Mouse (Mus musculus): Measurements from ENCODE around the gene Ddx42. TPM values are rescaled to one million over a fixed set of nuclear protein-coding genes. Genes with fewer than 3 reads are reported as not detected.

Gene Ddx42
- 59.1 and 60.7 TPM in 2 replicates for polyA plus RNA-seq (2016; fragmentation: Nextera tagmentation; extraction: Ambion mirVana)

DNA sequence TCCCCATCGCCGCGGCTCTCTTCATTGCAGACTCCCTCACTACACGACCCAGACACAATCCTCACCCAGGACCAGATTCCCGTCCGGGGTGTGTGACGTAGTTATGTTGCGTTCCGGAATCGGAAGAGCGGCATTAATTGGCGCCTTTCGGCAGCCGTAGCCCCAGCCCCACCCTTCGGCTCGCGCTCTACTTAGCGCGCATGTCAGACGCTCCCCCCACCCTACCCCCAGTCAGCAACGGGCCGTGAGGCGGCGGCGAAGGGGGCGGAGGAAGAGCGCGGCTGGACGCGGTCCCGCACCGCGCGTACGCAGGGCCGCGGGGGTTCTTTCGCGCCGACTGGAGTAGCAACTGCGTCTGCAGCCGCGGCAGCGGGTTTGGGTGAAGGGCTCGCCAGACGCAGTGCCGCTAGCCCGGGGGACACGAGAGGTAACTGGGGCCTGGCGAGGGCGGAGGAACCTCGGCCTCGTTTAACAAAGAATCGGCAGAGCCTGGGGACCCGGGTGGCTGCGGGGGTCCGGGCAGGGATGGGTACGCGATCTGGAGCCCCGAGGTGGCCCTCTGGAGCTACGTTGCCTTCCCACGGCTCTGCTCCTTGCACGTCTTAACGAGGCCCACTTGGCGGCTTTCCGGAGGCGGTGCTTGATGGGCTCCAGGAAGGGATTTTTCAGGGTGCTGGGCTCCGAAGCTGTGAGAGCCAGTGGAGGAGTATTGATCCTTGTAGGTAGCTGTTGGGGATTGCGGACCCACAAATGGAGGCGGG, at the start of gene Ddx42:
Gene Ddx42, plus strand, starts transcription at position 197 of the 761 bp plus-strand sequence.
- Histone ChIP-seq H3K9me3 (replicated peaks) (no peaks in the 10 kb centered on the region), H3K4me3 (peak within 1 kb of the TSS; percentile 90), H3K4me2 (peak within 1 kb of the TSS; percentile 80), H3K27ac (ENCODE audit: poor library complexity, severe bottlenecking) (peak within 1 kb of the TSS; percentile 94), H3K36me3 (peaks cover 12% of the 10 kb centered on the region), H3K4me1 (replicated peaks) (peaks cover 20% of the 10 kb centered on the region), H3K9ac (peak within 1 kb of the TSS; percentile 98), H3K27me3 (replicated peaks) (no peaks in the 10 kb centered on the region)
- ATAC-seq (ENCODE audit: insufficient number of reproducible peaks, low FRiP score): peak; percentile 92
- WGBS: under 1% methylated on average over 70 of the region's 70 CpGs

DNA sequence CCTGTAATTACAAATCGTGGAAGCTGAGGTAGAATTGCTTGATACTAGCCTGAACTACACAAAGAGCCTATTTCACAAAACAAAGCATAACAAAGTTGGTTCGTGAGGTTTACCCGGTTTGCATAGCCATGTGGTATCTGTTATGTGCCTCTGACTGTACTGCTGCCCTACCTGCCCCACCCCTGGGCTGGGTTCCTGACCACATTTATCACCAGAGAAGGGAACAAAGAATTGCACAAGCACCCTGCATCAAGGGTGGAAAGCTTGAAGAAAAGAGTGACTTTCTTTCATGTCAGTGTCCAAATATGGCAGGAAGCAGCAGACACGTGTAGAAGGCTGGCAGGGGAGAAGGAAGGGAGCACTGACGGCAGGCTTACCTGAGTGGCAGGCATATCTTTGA, 49.3 kb upstream of the Ddx42 start:
- Histone ChIP-seq H3K27ac (ENCODE audit: poor library complexity, severe bottlenecking) (no peak overlapping the region), H3K4me2 (no peak overlapping the region), H3K27me3 (replicated peaks) (no peaks in the 10 kb centered on the region), H3K9me3 (replicated peaks) (no peaks in the 10 kb centered on the region), H3K36me3 (peaks cover 62% of the 10 kb centered on the region), H3K4me3 (no peak overlapping the region), H3K4me1 (replicated peaks) (0 out of 2 replicates have a peak, but pooled peaks cover 5% of the 10 kb centered on the region), H3K9ac (no peak overlapping the region)
- 77% methylated on average over 5 of the region's 5 CpGs for WGBS
- no peak for ATAC-seq (ENCODE audit: insufficient number of reproducible peaks, low FRiP score)

DNA sequence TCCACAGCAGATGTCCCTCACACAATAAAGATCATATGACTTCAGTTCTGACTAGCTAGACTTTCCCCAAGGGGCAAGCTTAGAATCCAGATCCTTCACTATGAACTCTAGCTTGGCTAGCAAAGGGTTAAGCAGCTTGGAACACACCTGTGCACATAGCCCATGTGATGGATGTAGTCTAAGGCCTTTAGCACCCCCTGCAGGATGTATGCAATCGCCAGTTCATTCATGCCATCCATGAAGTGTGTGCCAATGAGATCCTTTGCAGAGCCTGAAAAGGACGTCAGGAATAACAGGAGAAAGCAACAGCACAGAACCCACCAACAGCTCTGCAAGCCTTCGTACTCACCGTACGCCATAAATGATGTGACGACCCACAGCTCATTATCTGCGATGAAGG, 45.9 kb upstream of the Ddx42 start:
- no peaks in the 10 kb centered on the region for H3K9me3 ChIP-seq (replicated peaks)
- no peaks in the 10 kb centered on the region for H3K27me3 ChIP-seq (replicated peaks)
- no peaks in the 10 kb centered on the region for H3K4me1 ChIP-seq (replicated peaks)
- H3K27ac ChIP-seq (ENCODE audit: poor library complexity, severe bottlenecking): no peak overlapping the region
- WGBS: 79% methylated on average over 7 of the region's 7 CpGs
- H3K4me3 ChIP-seq: no peak overlapping the region
- no peak for ATAC-seq (ENCODE audit: insufficient number of reproducible peaks, low FRiP score)
- peaks cover 37% of the 10 kb centered on the region for H3K36me3 ChIP-seq
- no peak overlapping the region for H3K9ac ChIP-seq
- no peak overlapping the region for H3K4me2 ChIP-seq

DNA sequence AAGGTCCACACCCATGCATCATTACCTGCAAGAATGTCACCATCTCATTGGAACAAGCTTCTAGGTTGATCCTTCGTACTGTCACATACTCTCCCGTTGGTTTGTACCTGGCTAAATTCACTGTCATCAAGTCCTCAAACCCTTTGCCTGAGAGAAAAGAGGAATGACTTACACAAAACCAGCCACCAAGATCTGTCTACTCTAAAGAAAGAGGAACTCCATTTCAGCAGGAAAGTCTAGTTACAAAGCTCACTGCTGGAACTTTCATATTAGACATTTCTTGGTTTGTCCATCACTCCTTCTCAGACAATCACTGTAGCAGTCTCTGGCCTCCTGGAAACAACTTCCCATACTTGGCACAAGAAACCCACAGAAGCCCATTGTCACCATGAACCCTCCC, 43.5 kb upstream of the Ddx42 start:
- Histone ChIP-seq H3K9ac (no peak overlapping the region), H3K9me3 (replicated peaks) (no peaks in the 10 kb centered on the region), H3K27me3 (replicated peaks) (no peaks in the 10 kb centered on the region), H3K27ac (ENCODE audit: poor library complexity, severe bottlenecking) (no peak overlapping the region), H3K36me3 (peaks cover 17% of the 10 kb centered on the region), H3K4me3 (no peak overlapping the region), H3K4me1 (replicated peaks) (no peaks in the 10 kb centered on the region), H3K4me2 (no peak overlapping the region)
- WGBS: 92% methylated on average over 2 of the region's 2 CpGs
- ATAC-seq (ENCODE audit: insufficient number of reproducible peaks, low FRiP score): no peak

DNA sequence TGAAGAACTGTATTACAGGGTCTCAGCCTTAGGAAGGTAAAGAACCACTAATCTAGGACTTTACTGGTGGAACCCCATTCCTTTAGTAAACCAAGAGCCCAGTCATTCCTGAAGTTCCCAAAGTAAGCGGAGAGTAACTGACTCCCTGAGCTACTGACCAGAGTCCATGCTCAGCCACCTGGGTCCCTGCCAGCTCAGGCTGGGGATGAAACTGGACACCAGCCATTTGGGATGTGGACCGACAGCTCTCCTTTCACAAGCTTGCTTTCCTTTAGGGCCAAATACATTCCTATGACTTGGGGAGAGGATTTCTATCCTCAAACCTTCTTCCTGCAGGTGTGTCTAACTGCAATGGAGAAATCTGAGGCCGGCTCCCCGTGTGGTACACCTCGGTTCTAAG, 42.4 kb upstream of the Ddx42 start:
- Histone ChIP-seq H3K4me1 (replicated peaks) (no peaks in the 10 kb centered on the region), H3K4me2 (no peak overlapping the region), H3K4me3 (no peak overlapping the region), H3K9ac (no peak overlapping the region), H3K27ac (ENCODE audit: poor library complexity, severe bottlenecking) (no peak overlapping the region), H3K9me3 (replicated peaks) (no peaks in the 10 kb centered on the region), H3K27me3 (replicated peaks) (no peaks in the 10 kb centered on the region), H3K36me3 (peaks cover 16% of the 10 kb centered on the region)
- no peak for ATAC-seq (ENCODE audit: insufficient number of reproducible peaks, low FRiP score)
- 76% methylated on average over 5 of the region's 5 CpGs for WGBS

DNA sequence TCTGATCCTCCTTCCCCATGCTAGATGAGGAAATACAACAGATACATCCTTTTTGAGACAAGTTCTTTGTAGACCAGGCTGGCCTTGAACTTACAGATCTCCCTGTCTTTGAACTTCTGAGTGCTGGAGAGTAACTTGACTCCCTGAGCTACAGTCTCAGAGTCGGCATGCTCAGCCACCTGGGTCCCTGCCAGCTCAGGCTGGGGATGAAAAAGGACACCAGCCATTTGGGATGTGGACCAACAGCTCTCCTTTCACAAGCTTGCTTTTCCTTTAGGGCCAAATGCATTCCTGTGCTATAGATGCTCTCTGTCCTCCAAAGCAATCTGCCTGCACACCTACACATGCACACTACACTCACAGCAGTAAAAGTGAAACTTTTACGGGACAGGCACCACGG, 41.6 kb upstream of the Ddx42 start:
- Histone ChIP-seq H3K4me2 (no peak overlapping the region), H3K4me3 (no peak overlapping the region), H3K27me3 (replicated peaks) (no peaks in the 10 kb centered on the region), H3K27ac (ENCODE audit: poor library complexity, severe bottlenecking) (no peak overlapping the region), H3K36me3 (peaks cover 16% of the 10 kb centered on the region), H3K9ac (no peak overlapping the region), H3K4me1 (replicated peaks) (0 out of 2 replicates have a peak, but pooled peaks cover 4% of the 10 kb centered on the region), H3K9me3 (replicated peaks) (no peaks in the 10 kb centered on the region)
- ATAC-seq (ENCODE audit: insufficient number of reproducible peaks, low FRiP score): no peak
- 53% methylated on average over 3 of the region's 3 CpGs for WGBS

DNA sequence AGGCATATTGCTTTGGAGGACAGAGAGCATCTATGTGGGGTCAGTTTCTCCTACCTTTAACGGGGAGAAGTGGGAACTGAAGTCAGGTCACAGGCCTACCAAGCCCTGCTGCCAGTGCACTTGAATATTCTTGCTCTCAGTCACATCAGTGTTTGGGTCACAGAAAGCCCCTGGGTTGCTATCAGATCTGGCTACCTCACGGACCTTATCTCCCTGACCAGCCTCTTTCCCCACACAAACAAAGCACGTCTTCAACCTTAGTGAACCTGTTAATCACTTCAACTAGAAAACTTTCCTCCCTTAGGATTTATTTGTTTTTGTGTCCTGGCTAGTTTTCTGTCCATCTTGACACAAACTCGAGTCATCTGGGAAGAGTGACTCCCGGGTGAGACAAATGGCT, 40.4 kb upstream of the Ddx42 start:
- H3K36me3 ChIP-seq: peaks cover 7% of the 10 kb centered on the region
- no peak overlapping the region for H3K27ac ChIP-seq (ENCODE audit: poor library complexity, severe bottlenecking)
- no peak overlapping the region for H3K4me2 ChIP-seq
- H3K27me3 ChIP-seq (replicated peaks): no peaks in the 10 kb centered on the region
- no peak overlapping the region for H3K9ac ChIP-seq
- 0 out of 2 replicates have a peak, but pooled peaks cover 4% of the 10 kb centered on the region for H3K4me1 ChIP-seq (replicated peaks)
- 64% methylated on average over 5 of the region's 5 CpGs for WGBS
- no peak overlapping the region for H3K4me3 ChIP-seq
- no peaks in the 10 kb centered on the region for H3K9me3 ChIP-seq (replicated peaks)
- ATAC-seq (ENCODE audit: insufficient number of reproducible peaks, low FRiP score): no peak

DNA sequence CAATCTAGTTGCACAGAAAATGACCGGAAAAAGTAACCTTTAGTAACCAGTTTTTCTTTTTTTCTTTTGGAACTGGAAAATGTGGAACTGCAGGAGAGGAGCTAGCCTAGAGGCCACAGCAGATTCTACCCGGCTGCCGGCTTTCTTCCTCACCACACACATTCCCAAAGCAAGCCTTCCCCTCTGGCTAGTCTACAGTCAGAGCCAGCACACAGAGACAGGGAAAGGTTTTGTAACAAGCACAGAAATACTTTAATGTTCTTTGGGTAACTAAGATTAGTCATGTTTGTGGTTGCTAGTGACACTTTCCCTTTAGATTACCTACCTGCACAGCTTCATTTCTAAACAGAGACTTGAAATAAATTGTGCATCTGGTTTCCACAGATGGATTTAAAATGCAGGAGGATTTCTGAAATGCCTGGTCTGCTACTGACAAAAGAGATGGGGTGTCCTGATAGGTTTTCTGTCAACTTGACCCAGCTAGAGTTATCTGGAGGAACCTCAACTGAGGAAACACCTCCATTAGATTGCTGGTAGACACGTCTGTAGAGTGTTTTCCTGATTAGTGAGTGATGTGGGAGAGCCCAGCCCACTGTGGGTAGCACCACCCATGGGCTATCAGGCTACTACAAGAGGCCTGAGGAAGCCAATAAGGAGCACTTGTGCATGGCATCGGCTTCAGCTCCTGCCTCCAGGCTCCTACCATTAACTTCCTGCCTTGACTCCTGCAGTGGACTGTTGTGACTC, 38.5 kb upstream of the Ddx42 start:
- H3K9me3 ChIP-seq (replicated peaks): no peaks in the 10 kb centered on the region
- H3K9ac ChIP-seq: no peak overlapping the region
- 59% methylated on average over 5 of the region's 5 CpGs for WGBS
- H3K4me3 ChIP-seq: no peak overlapping the region
- H3K36me3 ChIP-seq: no peaks in the 10 kb centered on the region; the same call in 1 of the 2 replicates
- H3K4me1 ChIP-seq (replicated peaks): 0 out of 2 replicates have a peak, but pooled peaks cover 4% of the 10 kb centered on the region
- no peak overlapping the region for H3K4me2 ChIP-seq
- ATAC-seq (ENCODE audit: insufficient number of reproducible peaks, low FRiP score): no peak
- no peaks in the 10 kb centered on the region for H3K27me3 ChIP-seq (replicated peaks)
- no peak overlapping the region for H3K27ac ChIP-seq (ENCODE audit: poor library complexity, severe bottlenecking)

DNA sequence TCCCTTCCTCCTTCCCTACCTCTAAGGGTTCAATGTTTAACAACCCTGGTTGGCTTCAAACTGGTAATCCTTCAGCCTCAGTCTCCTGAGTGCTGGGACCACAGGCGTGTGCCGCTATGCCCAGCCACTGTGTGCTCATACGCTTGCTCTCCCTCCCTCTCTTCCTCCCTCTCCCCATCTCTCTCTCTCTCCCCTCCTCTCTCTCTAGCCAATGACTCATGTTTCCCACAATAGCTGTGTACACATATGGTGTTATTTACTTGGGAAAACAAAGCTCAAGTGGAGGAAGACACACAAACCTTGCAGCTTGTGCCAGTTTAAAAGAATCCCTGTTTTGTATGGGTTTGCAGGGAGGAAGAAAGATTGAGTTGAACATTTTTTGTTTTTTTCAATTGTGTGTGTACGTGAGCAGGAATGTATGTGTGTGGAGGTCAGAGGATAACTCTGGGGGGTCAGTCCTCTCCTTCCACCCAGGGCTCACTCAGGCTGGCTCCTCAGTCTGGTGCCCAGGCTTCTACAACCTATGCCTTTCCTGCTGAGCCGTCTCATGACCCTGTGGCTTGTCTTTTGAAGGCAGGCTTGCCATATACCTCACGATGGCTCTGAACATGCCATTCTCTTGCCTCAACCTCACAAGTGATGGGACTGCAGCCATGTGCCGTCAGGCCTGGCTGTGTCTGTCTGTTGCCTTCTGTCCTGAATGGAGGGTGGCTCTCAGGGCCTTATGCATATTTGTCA, 36.8 kb upstream of the Ddx42 start:
- 64% methylated on average over 7 of the region's 7 CpGs for WGBS
- Histone ChIP-seq H3K4me3 (no peak overlapping the region), H3K4me1 (replicated peaks) (0 out of 2 replicates have a peak, but pooled peaks cover 4% of the 10 kb centered on the region), H3K4me2 (no peak overlapping the region), H3K27me3 (replicated peaks) (no peaks in the 10 kb centered on the region), H3K36me3 (peaks cover 8% of the 10 kb centered on the region), H3K27ac (ENCODE audit: poor library complexity, severe bottlenecking) (no peak overlapping the region), H3K9ac (no peak overlapping the region), H3K9me3 (replicated peaks) (no peaks in the 10 kb centered on the region)
- ATAC-seq (ENCODE audit: insufficient number of reproducible peaks, low FRiP score): no peak

DNA sequence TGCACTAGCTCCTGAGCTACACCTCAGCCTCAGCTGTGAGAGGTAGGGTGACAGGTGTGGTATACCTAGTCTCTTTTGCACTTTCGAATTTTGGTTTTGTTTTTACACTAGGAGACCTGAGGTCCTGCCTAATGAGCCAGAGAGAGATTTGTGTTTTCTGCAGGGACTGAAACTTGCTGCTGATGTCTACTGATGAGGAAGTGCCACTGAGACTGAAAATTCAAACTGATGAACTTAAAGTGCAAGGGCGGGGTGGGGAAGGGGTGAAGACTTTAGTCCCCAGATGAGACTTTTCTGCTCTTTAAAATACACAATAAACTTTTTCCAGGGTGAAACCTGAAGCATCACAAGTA, 36.3 kb upstream of the Ddx42 start:
- Histone ChIP-seq H3K9me3 (replicated peaks) (no peaks in the 10 kb centered on the region), H3K9ac (no peak overlapping the region), H3K4me1 (replicated peaks) (0 out of 2 replicates have a peak, but pooled peaks cover 4% of the 10 kb centered on the region), H3K27ac (ENCODE audit: poor library complexity, severe bottlenecking) (no peak overlapping the region), H3K4me3 (no peak overlapping the region), H3K27me3 (replicated peaks) (no peaks in the 10 kb centered on the region), H3K4me2 (no peak overlapping the region), H3K36me3 (peaks cover 8% of the 10 kb centered on the region)
- ATAC-seq (ENCODE audit: insufficient number of reproducible peaks, low FRiP score): no peak
- 91% methylated on average over 2 of the region's 2 CpGs for WGBS

DNA sequence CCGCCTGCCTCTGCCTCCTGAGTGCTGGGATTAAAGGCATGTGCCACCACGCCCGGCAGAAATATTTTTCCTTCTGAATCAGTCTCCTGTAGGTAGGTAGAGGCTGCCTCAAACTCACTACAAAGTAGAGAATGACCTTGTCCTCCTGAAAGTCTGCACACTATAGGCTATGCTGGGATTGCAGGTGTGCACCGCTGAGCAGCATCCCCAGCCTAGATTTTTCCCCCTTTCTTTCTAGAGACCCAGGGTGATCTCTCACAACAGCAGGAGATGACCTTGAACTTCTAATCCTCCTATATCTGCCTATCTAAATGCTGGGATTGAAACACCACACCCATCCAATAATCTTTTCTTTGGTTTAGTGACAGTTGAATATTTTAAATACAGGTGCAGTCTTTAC, 29.4 kb upstream of the Ddx42 start:
- H3K36me3 ChIP-seq: peaks cover 16% of the 10 kb centered on the region
- WGBS: 88% methylated on average over 4 of the region's 4 CpGs
- H3K4me3 ChIP-seq: no peak overlapping the region
- ATAC-seq (ENCODE audit: insufficient number of reproducible peaks, low FRiP score): no peak
- no peak overlapping the region for H3K27ac ChIP-seq (ENCODE audit: poor library complexity, severe bottlenecking)
- H3K4me1 ChIP-seq (replicated peaks): peaks cover 3% of the 10 kb centered on the region
- H3K9ac ChIP-seq: no peak overlapping the region
- H3K4me2 ChIP-seq: no peak overlapping the region
- H3K9me3 ChIP-seq (replicated peaks): no peaks in the 10 kb centered on the region
- no peaks in the 10 kb centered on the region for H3K27me3 ChIP-seq (replicated peaks)
